Mouse (Mus musculus) thymus, postnatal 4 days (tissue): ENCODE measurements at regions not wholly inside any gene's neighbourhood (a gene's known extent, or its start where the extent isn't known, plus 50 kb on each side); places are given as distances from the start of the nearest gene placed in this dataset.
"Not testable (repeated sequence)": the region's sequence is repeated elsewhere in the genome, so short reads cannot be mapped to it uniquely, and the experiment has no call there.

ENCODE experiments used
- DNase-seq: peaks from one replicate; pipeline ENCODE4 v3.0.0; 2021

DNA sequence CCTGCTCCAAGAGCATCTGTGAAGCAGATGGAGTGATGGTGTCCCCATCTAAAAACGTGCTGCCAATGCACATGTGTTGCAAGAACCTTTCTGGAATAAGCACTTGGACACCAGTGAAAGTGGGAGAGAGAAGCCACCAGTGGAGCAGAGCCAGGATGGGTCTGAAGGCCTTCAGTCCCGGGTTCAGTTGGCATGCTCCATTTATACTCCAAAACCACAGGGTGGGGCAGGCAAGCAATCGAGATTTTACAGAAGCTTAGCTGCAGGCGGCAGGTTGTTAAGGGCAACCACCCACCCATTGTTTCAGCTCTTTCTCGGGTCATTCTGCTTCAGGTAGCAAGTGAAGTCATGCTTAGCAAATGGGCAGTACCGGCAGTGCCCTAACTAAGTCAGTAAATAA is 51.8 kb upstream of the Sv2b start:
- no peak for DNase-seq

DNA sequence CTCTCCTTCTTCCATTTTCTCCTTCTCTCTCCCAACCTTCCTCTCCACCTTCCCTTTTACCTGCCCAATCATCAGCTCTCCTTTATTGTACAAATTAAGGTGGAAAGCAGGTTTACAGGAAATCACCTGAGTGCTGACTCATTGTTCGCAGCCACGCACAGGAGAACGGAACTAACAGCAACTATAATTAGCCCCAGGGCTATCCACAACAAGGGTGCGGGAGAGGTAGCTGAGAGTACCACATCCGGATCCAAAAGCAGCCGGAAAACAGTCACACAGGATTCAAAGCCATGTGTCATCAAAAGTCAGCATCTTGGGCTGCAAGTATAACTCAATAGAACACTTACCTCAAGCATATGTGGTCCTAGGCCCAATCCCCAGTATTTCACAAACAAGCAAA is 53.5 kb upstream of the Sv2b start:
- peak; percentile 56 for DNase-seq

GRCm38 (mm10) chr7:75365480-75365879 is 56.4 kb upstream of the Sv2b start:
- no peak for DNase-seq

- peak; percentile 90 for DNase-seq
Observed at GRCm38 (mm10) chr7:75366285-75366882, 57.3 kb upstream of the Sv2b start.

DNA sequence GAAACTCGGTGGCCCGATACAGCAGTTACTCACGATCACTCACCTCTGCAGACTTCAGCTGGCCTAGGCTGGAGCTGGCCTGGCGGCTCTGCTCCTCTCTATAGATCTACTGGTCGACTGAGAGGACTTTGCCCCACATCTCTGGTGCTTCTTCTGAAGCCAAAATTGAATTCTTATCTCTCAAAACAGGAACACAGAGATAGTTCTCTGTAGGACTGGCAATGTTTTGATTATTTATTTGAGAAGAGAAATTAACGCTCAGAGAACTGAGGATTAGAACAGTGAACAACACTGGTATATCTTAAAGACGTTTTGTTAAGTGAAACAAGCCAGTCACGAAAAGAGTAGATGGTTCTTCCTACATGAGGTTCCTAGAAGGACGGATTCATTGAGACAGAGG is 59.3 kb upstream of the Sv2b start:
- DNase-seq, result no peak

DNA sequence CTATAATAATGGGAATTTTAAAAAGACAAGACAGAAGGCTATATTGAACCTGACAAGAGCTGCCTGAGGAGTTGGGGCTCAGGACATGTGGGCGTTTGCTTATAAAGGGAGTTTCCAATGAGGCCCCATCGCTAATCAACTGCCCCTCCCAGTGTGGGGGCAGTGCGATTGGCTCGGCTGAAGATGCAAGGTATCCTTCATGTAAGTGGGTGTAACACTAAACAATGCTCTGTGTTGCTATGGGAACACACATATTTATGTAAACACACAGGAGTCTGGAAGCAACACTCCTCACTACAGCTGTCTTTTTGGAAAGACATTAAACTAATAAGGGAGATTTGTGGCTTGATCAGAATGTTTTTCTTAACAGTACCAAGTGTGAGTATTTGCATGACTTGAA is 60.3 kb upstream of the Sv2b start:
- no peak for DNase-seq

DNA sequence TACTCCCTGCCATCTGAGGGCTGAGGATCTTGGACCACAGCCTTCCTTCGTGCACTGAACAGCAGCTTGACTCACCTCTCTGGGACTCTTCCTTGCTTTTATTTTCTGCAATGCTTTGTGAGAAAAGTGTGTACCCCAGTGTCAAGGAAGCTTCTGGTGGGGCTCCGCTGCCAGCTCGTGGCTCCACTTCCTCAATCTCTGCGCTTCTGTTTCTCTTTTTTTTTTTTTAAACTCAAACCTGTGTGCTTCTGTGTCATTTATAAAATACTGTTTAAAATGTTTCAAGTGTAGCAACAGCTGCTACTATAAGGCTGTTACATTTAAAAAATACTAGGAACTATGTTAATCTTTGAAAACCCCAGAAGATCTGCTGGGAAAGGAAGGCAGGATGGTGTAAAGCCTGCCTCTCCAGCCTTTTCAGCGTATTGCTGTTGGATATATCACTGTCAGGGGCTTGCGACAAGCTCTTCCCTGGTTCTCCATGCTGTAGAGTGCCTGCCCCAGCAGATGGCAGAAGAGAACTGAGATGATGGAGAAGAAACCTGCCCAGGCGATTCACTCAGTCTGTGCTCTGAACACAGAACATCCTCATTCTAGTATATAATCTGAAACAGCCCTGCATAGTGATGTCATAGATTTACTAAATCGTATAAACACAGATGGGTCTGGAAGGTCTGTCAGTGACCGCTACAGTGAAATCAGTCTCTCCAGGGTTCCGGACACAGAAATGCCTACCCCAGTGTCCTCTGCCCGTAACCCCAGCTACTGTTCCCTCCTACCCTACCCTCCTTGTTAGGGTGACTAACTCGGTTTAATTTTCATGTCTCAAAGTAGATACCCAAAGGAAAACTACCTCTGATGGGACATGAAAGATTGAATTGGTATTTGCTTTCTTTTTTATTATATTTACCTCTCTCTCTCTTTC is 61.8 kb upstream of the Sv2b start:
- DNase-seq, result peak; percentile 87

DNA sequence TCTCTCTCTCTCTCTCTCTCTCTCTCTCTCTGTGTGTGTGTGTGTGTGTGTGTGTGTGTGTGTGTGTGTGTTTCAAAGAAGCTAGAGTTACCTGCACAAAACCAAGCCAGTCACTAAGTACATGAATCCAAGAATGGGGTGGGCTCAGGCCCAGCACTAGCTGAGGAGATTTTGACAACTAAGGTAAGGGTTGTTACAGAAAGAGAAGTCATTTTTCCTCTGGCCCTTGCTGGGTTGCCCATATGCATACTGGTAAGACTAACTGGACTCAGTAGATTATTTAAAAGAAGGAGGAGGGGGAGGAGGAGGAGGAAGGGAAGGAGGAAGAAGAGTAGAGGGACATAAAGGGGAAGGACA is 62.4 kb upstream of the Sv2b start:
- peak; percentile 16 for DNase-seq

GRCm38 (mm10) chr7:75371991-75372390 is 62.9 kb upstream of the Sv2b start:
- DNase-seq, result peak; percentile 70

- DNase-seq, result peak; percentile 22
Observed at GRCm38 (mm10) chr7:75372892-75373444, 63.9 kb upstream of the Sv2b start.

GRCm38 (mm10) chr7:75374506-75374905 is 65.4 kb upstream of the Sv2b start:
- DNase-seq, result no peak

- DNase-seq, result no peak
Observed at GRCm38 (mm10) chr7:75379595-75379994, 70.5 kb upstream of the Sv2b start.

- peak; percentile 25 for DNase-seq
Observed at GRCm38 (mm10) chr7:75384506-75384911, 70.8 kb upstream of the Akap13 start.

DNA sequence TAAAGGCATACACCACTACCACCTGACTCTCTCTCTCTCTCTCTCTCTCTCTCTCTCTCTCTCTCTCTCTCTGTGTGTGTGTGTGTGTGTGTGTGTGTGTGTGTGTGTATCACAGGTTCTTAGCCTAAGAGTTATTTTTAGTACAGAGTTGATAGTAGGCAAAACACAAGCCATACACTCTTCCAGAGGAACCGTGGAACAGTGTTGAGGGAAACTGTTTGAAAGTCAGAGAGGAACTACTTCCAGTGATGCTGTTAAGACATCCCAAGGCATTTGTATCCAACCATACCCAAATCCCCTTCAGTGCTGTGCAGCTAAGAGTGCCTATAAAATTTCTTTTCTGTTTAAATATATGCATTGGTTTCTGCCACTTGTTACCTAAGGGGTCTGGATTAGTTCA is 68.3 kb upstream of the Akap13 start:
- DNase-seq, result no peak

DNA sequence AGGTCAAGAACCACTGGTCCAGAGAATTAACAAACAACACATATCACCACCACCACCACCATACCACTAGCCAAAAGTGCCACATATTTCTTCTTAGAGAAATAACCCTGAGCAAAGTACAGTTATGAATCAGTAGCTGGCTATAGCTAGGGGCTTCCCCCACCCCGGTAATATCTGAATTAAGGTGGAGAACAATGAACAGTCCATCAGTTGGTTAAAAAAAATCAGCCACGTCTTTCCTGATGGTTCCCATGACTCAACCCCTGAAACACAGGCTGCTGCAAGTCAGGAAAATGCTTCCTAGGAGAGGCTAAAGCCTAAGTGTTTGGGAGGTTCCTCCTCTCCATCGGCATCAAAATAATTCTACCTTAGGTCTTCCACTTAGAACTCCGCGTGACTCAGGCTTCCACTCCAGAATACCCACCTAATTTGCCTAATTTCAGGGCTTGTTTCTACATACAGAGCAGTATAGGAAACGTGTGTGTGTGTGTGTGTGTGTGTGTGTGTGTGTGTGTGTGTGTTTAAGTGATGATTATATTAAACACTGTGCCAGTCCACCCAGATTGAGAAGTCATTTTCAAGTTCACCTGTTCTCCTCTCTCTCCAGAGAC is 67.4 kb upstream of the Akap13 start:
- no peak for DNase-seq

GRCm38 (mm10) chr7:75390162-75390561 is 65.2 kb upstream of the Akap13 start:
- DNase-seq, result no peak

GRCm38 (mm10) chr7:75392783-75393182 is 62.6 kb upstream of the Akap13 start:
- no peak for DNase-seq

GRCm38 (mm10) chr7:75393466-75393865 is 61.9 kb upstream of the Akap13 start:
- no peak for DNase-seq

DNA sequence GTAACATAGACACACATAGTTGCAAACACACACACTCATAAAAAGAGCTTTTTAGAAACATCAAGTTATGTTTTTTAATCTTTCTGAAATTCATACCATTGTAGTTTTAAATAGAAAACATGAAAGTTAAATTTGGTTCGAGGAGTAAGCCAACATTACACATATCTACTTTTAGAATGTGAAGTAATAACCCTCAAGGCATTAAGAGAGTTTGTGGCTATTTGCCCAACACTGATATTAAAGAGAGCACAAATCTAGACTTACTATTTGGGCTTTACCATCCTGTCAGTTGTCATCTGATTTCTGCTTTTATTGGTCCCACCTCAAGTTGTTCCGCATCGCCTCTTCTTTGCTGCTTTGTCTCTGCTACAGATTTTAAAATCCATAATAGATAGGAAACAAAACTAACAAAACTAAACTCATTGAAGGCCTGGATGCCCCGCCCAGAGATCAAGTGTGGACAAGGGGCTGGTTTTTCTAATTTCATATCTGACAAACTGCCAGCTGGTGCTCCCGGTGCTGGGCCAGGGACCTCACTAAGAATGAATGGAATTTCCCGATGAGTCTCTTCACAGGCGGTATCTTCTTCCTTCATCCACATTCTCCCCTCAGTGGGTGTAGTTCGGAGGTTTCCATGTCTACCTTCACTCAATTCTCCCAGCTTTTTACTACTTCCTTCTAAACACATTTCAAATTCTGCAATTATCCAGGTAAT is 60.3 kb upstream of the Akap13 start:
- DNase-seq, result no peak

GRCm38 (mm10) chr7:75397559-75397958 is 57.8 kb upstream of the Akap13 start:
- DNase-seq, result peak; percentile 15

DNA sequence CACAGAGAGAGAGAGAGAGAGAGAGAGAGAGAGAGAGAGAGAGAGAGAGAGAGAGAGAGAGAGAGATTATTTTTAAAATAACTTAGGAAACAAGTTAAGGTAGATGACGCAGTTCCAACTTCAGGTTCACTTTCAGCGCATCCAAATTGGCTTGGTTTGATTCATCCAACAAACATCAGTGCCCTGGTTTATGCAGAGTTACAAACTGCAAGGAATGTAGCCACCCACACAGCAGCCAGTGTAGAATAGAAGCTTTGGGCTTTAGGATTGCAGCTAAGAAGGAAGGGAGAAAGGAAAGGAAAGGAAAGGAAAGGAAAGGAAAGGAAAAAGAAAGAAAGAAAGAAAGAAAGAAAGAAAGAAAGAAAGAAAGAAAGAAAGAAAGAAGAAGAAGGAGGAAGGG is 56.9 kb upstream of the Akap13 start:
- DNase-seq, result not testable (repeated sequence)

- DNase-seq, result peak; percentile 55
Observed at GRCm38 (mm10) chr7:75398904-75399724, 56.2 kb upstream of the Akap13 start.
